Mouse (Mus musculus) lung, adult 2 months (tissue): ENCODE data around the gene Sh3yl1.

Source experiments
- CTCF ChIP-seq: fragments of 200-500 bp; IDR thresholded peaks from 2 replicates; pipeline ENCODE4 v1.5.1; 2011; ENCODE audit warnings: mild to moderate bottlenecking, low read length, control low read depth; ENCODE audit not compliant: insufficient read depth
- POLR2A ChIP-seq: fragments of 200-500 bp; IDR thresholded peaks from 2 replicates; pipeline ENCODE4 v1.6.1; 2011; ENCODE audit warnings: low read depth, mild to moderate bottlenecking, control low read depth, low read length, borderline replicate concordance; ENCODE audit errors: extremely low read depth

DNA sequence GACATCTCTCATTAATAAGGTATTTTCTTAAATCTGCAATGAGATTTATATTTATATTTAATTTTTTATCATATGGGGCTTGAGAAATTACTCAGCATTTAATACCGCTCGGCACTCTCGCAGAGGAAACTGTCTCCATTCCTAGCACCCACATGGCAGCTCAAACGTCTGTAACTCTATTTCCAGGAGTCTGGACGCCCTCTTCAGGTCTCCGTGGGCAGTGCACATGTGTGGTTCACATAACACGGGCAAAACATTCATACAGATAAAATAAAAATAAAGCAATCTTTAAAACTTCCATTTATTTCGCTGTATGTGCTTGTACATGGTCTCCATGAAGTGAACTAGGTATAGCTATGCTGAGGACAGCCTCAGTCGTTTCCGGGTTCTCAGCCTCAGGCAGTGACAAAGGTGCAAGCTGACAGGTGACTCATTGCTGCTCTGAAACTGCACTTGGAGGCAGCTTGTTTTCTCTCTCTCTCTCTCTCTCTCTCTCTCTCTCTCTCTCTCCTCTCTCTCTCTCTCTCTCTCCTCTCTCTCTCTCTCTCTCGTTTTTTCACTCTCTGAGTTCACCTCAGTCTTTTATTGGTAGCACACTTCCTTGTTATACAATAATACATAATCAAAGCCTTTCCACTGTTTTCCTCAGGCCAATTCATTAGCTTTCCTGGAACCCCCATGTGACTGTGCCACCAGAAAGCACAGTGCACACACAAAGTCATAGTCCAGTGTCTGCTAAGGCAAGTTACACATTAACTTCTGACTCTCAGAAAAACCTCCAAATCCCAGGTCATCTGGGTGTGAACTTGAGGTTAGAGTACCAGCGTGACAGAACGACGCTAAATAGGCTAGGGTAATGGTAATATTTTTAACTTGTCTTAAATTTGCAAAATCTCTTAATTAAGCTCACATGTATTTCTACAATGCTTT is 31.9 kb downstream of the Sh3yl1 start:
- TF ChIP-seq CTCF = no peak
- TF ChIP-seq POLR2A = no peak
